8 mouse cellular contexts compared by ENCODE assay signal in the genomic region with DNA sequence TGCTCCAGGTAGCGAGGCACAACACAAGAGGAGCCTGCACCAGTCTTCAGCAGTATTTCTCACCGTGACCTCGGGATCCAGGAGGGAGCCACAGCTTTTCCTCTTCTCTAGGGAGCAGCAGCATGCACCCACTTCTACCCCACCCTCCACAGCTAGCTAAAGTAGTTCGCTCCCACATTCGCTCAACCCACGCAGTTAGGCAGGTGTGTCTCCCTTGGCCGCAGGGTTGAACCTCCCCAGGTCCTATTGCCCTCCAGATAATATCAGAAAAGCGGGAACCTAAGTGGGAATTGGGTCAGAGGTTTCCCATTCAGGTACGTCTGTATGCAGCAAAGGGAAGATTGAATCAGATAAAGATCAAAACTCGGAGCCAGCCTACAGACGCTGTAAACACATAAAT. TPM values are rescaled to one million over a fixed set of nuclear protein-coding genes. Genes with fewer than 3 reads are reported as not detected.
DNase-seq lines count a peak whose midpoint lies in the region; ATAC-seq lines count a peak whose summit lies in the region.

No protein-coding gene starts in this region.

- peaks cover 8% of the 10 kb centered on the region; the same call in 1 of the 2 replicates for H3K4me1 ChIP-seq in heart, embryonic 13.5 days
- no peaks in the 10 kb centered on the region for H3K4me1 ChIP-seq in embryonic facial prominence, embryonic 12.5 days
- 0 out of 2 replicates have a peak, but pooled peaks cover 8% of the 10 kb centered on the region for H3K4me1 ChIP-seq in limb, embryonic 10.5 days
- no peaks in the 10 kb centered on the region for H3K4me1 ChIP-seq in neural tube, embryonic 13.5 days (replicated peaks)

- peaks cover 21% of the 10 kb centered on the region for H3K27me3 ChIP-seq in heart, embryonic 13.5 days (replicated peaks)
- H3K27me3 ChIP-seq in embryonic facial prominence, embryonic 12.5 days: peaks cover 13% of the 10 kb centered on the region
- peaks cover 81% of the 10 kb centered on the region for H3K27me3 ChIP-seq in limb, embryonic 10.5 days (ENCODE audit: low read depth, poor library complexity, severe bottlenecking)
- H3K27me3 ChIP-seq in neural tube, embryonic 13.5 days: peaks cover 7% of the 10 kb centered on the region

- peaks cover 9% of the 10 kb centered on the region; the same call in 1 of the 2 replicates for H3K9me3 ChIP-seq in heart, embryonic 13.5 days
- no peaks in the 10 kb centered on the region for H3K9me3 ChIP-seq in embryonic facial prominence, embryonic 12.5 days
- no peaks in the 10 kb centered on the region for H3K9me3 ChIP-seq in limb, embryonic 10.5 days (replicated peaks)
- H3K9me3 ChIP-seq in neural tube, embryonic 13.5 days: no peaks in the 10 kb centered on the region

- no peaks in the 10 kb centered on the region for H3K36me3 ChIP-seq in heart, embryonic 13.5 days
- H3K36me3 ChIP-seq in embryonic facial prominence, embryonic 12.5 days: no peaks in the 10 kb centered on the region
- H3K36me3 ChIP-seq in limb, embryonic 10.5 days: no peaks in the 10 kb centered on the region
- no peaks in the 10 kb centered on the region for H3K36me3 ChIP-seq in neural tube, embryonic 13.5 days

- no peak overlapping the region for H3K27ac ChIP-seq in heart, embryonic 13.5 days (replicated peaks)
- H3K27ac ChIP-seq in embryonic facial prominence, embryonic 12.5 days: no peak overlapping the region
- H3K27ac ChIP-seq in limb, embryonic 10.5 days: no peak overlapping the region
- no peak overlapping the region for H3K27ac ChIP-seq in neural tube, embryonic 13.5 days (replicated peaks)

- intact Hi-C loops in heart, postnatal 25 days (cut with DNase I): no loop called here

- DNase-seq in heart, postnatal 25 days (ENCODE audit: low spot score): no peak
- DNase-seq in limb, embryonic 10.5 days (ENCODE audit: low spot score): no peak
- DNase-seq in adrenal gland, postnatal 36 days: no peak
- DNase-seq in kidney, adult 11 months: no peak

- 21% methylated on average over 11 of the region's 11 CpGs for WGBS in heart, embryonic 13.5 days
- WGBS in embryonic facial prominence, embryonic 12.5 days: 27% methylated on average over 11 of the region's 11 CpGs
- WGBS in limb, embryonic 10.5 days: 22% methylated on average over 11 of the region's 11 CpGs
- WGBS in neural tube, embryonic 13.5 days: 25% methylated on average over 11 of the region's 11 CpGs

- no peak overlapping the region for H3K9ac ChIP-seq in heart, embryonic 13.5 days
- no peak overlapping the region for H3K9ac ChIP-seq in embryonic facial prominence, embryonic 12.5 days
- H3K9ac ChIP-seq in neural tube, embryonic 13.5 days: peak overlapping the region; percentile 52; the same call in 1 of the 2 replicates

- peak overlapping the region; percentile 60 for H3K4me2 ChIP-seq in heart, embryonic 13.5 days
- H3K4me2 ChIP-seq in embryonic facial prominence, embryonic 12.5 days (replicated peaks): peak overlapping the region; percentile 53
- H3K4me2 ChIP-seq in neural tube, embryonic 13.5 days: peak overlapping the region; percentile 55

- ATAC-seq in heart, embryonic 13.5 days (ENCODE audit: extremely low read depth, insufficient number of reproducible peaks, low FRiP score, low TSS enrichment): no peak
- ATAC-seq in CD4-positive, CD25-positive, alpha-beta regulatory T cell, adult 4 months: peak; percentile 41
- ATAC-seq in embryonic facial prominence, embryonic 12.5 days (ENCODE audit: insufficient number of reproducible peaks, insufficient read depth, low FRiP score, low TSS enrichment): no peak
- no peak for ATAC-seq in neural tube, embryonic 13.5 days (ENCODE audit: low read depth)

- peak overlapping the region; percentile 29 for H3K4me3 ChIP-seq in heart, embryonic 13.5 days
- H3K4me3 ChIP-seq in embryonic facial prominence, embryonic 12.5 days: peak overlapping the region; percentile 23
- H3K4me3 ChIP-seq in limb, embryonic 10.5 days: peak overlapping the region; percentile 38
- H3K4me3 ChIP-seq in neural tube, embryonic 13.5 days: peak overlapping the region; percentile 37

RNA-seq across cellular contexts. Expression of gene Xkrx, which starts 0.9 kb away (rescaled TPM):
- polyA plus RNA-seq in heart, embryonic 13.5 days (2015; fragmentation: Nextera tagmentation; extraction: Ambion mirVana): 0.25 and 0.32 TPM in 2 replicates
- 1 to 10 TPM in 1 of 2 experiments, under 1 TPM in 1; 0.61 to 1.5 TPM for total RNA-seq in heart, postnatal 25 days (2021)
- 1 to 10 TPM in 1 of 2 experiments, under 1 TPM in 1; 0.77 to 2.6 TPM for polyA plus RNA-seq in CD4-positive, CD25-positive, alpha-beta regulatory T cell, adult 4 months (2017; shearing (Covaris generic))
- 0.08 TPM in 1 of 2 replicates, not detected in the other for polyA plus RNA-seq in embryonic facial prominence, embryonic 12.5 days (2016; fragmentation: Nextera tagmentation; extraction: Ambion mirVana)
- polyA plus RNA-seq in limb, embryonic 10.5 days (2016; fragmentation: Nextera tagmentation; extraction: Ambion mirVana): 0.13 TPM in 1 of 2 replicates, not detected in the other
- polyA plus RNA-seq in neural tube, embryonic 13.5 days (2015; fragmentation: Nextera tagmentation; extraction: Ambion mirVana): 0.46 and 0.52 TPM in 2 replicates
- 1 to 10 TPM in 1 of 2 experiments, under 1 TPM in 1; 0.50 to 1.3 TPM for total RNA-seq in adrenal gland, postnatal 36 days (2021)

RNA-seq across cellular contexts. Expression of gene Arl13a, which starts 24.5 kb away (rescaled TPM):
- polyA plus RNA-seq in heart, embryonic 13.5 days (2015; fragmentation: Nextera tagmentation; extraction: Ambion mirVana): not detected in 2 replicates
- not detected for total RNA-seq in heart, postnatal 25 days (2021)
- polyA plus RNA-seq in CD4-positive, CD25-positive, alpha-beta regulatory T cell, adult 4 months (2017; shearing (Covaris generic)): not detected
- not detected in 2 replicates for polyA plus RNA-seq in embryonic facial prominence, embryonic 12.5 days (2016; fragmentation: Nextera tagmentation; extraction: Ambion mirVana)
- polyA plus RNA-seq in limb, embryonic 10.5 days (2016; fragmentation: Nextera tagmentation; extraction: Ambion mirVana): not detected in 2 replicates
- not detected in 2 replicates for polyA plus RNA-seq in neural tube, embryonic 13.5 days (2015; fragmentation: Nextera tagmentation; extraction: Ambion mirVana)
- total RNA-seq in adrenal gland, postnatal 36 days (2021): not detected

RNA-seq across cellular contexts. Expression of gene Nox1, which starts 58.9 kb away (rescaled TPM):
- 0.17 and 0.29 TPM in 2 replicates for polyA plus RNA-seq in heart, embryonic 13.5 days (2015; fragmentation: Nextera tagmentation; extraction: Ambion mirVana)
- under 1 TPM in 1 of 2 experiments, not detected in 1; 0.39 TPM for total RNA-seq in heart, postnatal 25 days (2021)
- polyA plus RNA-seq in CD4-positive, CD25-positive, alpha-beta regulatory T cell, adult 4 months (2017; shearing (Covaris generic)): 1 to 10 TPM; 1.4 to 1.6 TPM
- polyA plus RNA-seq in embryonic facial prominence, embryonic 12.5 days (2016; fragmentation: Nextera tagmentation; extraction: Ambion mirVana): not detected in 2 replicates
- polyA plus RNA-seq in limb, embryonic 10.5 days (2016; fragmentation: Nextera tagmentation; extraction: Ambion mirVana): 0.06 TPM in 1 of 2 replicates, not detected in the other
- polyA plus RNA-seq in neural tube, embryonic 13.5 days (2015; fragmentation: Nextera tagmentation; extraction: Ambion mirVana): 0.18 TPM in 1 of 2 replicates, not detected in the other
- under 1 TPM in 1 of 2 experiments, not detected in 1; 0.49 TPM for total RNA-seq in adrenal gland, postnatal 36 days (2021)
